Mouse (Mus musculus) forebrain, embryonic 13.5 days (tissue): Measurements from ENCODE around the gene Dennd2d. TPM values are rescaled to one million over a fixed set of nuclear protein-coding genes. Genes with fewer than 3 reads are reported as not detected.

Source experiments
- ATAC-seq: fragments of 200-750 bp; cut with Nextera tagmentation; 2 replicates; pipeline ENCODE4 v1.8.0; 2017
- H3K27ac ChIP-seq: fragments of 300-500 bp; sonication (generic); 2 replicates; pipeline ENCODE4 v1.5.1; 2015; ENCODE audit warnings: inconsistent platforms, mild to moderate bottlenecking, moderate library complexity
- H3K27me3 ChIP-seq: fragments of 300-500 bp; sonication (generic); 2 replicates; pipeline ENCODE4 v1.6.1; 2015; ENCODE audit warnings: mild to moderate bottlenecking, inconsistent platforms
- H3K36me3 ChIP-seq: fragments of 300-500 bp; sonication (generic); 2 replicates; pipeline ENCODE4 v1.6.1; 2015; ENCODE audit warnings: mild to moderate bottlenecking, inconsistent platforms; ENCODE audit not compliant: poor library complexity, severe bottlenecking
- H3K4me1 ChIP-seq: fragments of 300-500 bp; sonication (generic); 2 replicates; pipeline ENCODE4 v1.6.1; 2015; ENCODE audit warnings: inconsistent platforms
- H3K4me2 ChIP-seq: fragments of 300-500 bp; sonication (generic); 2 replicates; pipeline ENCODE4 v1.6.1; 2015; ENCODE audit warnings: inconsistent platforms, mild to moderate bottlenecking, moderate library complexity
- H3K4me3 ChIP-seq: fragments of 300-500 bp; sonication (generic); 2 replicates; pipeline ENCODE4 v1.5.1; 2015; ENCODE audit warnings: mild to moderate bottlenecking, inconsistent platforms
- H3K9ac ChIP-seq: fragments of 300-500 bp; sonication (generic); 2 replicates; pipeline ENCODE4 v1.6.1; 2015; ENCODE audit warnings: mild to moderate bottlenecking, inconsistent platforms
- H3K9me3 ChIP-seq: fragments of 300-500 bp; sonication (generic); replicated peaks from 2 replicates; pipeline ENCODE4 v1.6.1; 2016; ENCODE audit warnings: inconsistent platforms
- WGBS: fragments of 180-500 bp; shearing (Covaris S2); methylation state at CpG from one replicate; pipeline ENCODE4 v1.1.7; 2015; 5-methylcytosine and 5-hydroxymethylcytosine counted together
- polyA plus RNA-seq: library from polyadenylated mRNA; unstranded; fragments of >200 nt; fragmentation: Nextera tagmentation; extraction: Ambion mirVana; gene quantifications from 2 replicates; pipeline ENCODE4 v1.2.1, GENCODE M21; 2015

The Dennd2d gene
- polyA plus RNA-seq, 1 experiment from 2014 or later = 0.25 TPM

- H3K9me3 ChIP-seq = no peaks in the 10 kb centered on the region
- no peak overlapping the region for H3K27ac ChIP-seq
- no peak overlapping the region for H3K4me3 ChIP-seq
- H3K36me3 ChIP-seq = no peaks in the 10 kb centered on the region
- H3K4me2 ChIP-seq = no peak overlapping the region
- peaks cover 11% of the 10 kb centered on the region; the same call in 1 of the 2 replicates for H3K27me3 ChIP-seq
- no peak overlapping the region for H3K9ac ChIP-seq
- WGBS = 74% methylated on average over 4 of the region's 4 CpGs
- no peak for ATAC-seq
- H3K4me1 ChIP-seq = 0 out of 2 replicates have a peak, but pooled peaks cover 7% of the 10 kb centered on the region
Measured at GRCm38 (mm10) chr3:106483796-106484405, 1.7 kb downstream of the Dennd2d start.

- ATAC-seq = no peak
- Histone ChIP-seq H3K27ac (no peak overlapping the region), H3K36me3 (no peaks in the 10 kb centered on the region), H3K9me3 (no peaks in the 10 kb centered on the region), H3K4me2 (no peak overlapping the region), H3K27me3 (peaks cover 11% of the 10 kb centered on the region; the same call in 1 of the 2 replicates), H3K4me1 (0 out of 2 replicates have a peak, but pooled peaks cover 7% of the 10 kb centered on the region), H3K4me3 (no peak overlapping the region), H3K9ac (no peak overlapping the region)
- 86% methylated on average over 3 of the region's 3 CpGs for WGBS
Measured at GRCm38 (mm10) chr3:106484861-106485260, 2.7 kb downstream of the Dennd2d start.

- no peak overlapping the region for H3K4me2 ChIP-seq
- no peaks in the 10 kb centered on the region for H3K9me3 ChIP-seq
- H3K9ac ChIP-seq = no peak overlapping the region
- 84% methylated on average over 5 of the region's 5 CpGs for WGBS
- 0 out of 2 replicates have a peak, but pooled peaks cover 7% of the 10 kb centered on the region for H3K4me1 ChIP-seq
- no peak overlapping the region for H3K4me3 ChIP-seq
- H3K27ac ChIP-seq = no peak overlapping the region
- peaks cover 11% of the 10 kb centered on the region; the same call in 1 of the 2 replicates for H3K27me3 ChIP-seq
- ATAC-seq = no peak
- H3K36me3 ChIP-seq = no peaks in the 10 kb centered on the region
Measured at GRCm38 (mm10) chr3:106485810-106486209, 3.6 kb downstream of the Dennd2d start.

- Histone ChIP-seq H3K27ac (no peak overlapping the region), H3K4me1 (0 out of 2 replicates have a peak, but pooled peaks cover 5% of the 10 kb centered on the region), H3K36me3 (no peaks in the 10 kb centered on the region), H3K27me3 (0 out of 2 replicates have a peak, but pooled peaks cover 3% of the 10 kb centered on the region), H3K4me2 (no peak overlapping the region), H3K9ac (no peak overlapping the region), H3K9me3 (no peaks in the 10 kb centered on the region), H3K4me3 (no peak overlapping the region)
- ATAC-seq = no peak
- WGBS = 89% methylated on average over 2 of the region's 2 CpGs
Measured at GRCm38 (mm10) chr3:106487551-106487950, 5.3 kb downstream of the Dennd2d start.

GRCm38 (mm10) chr3:106490239-106490638 is 8.0 kb downstream of the Dennd2d start:
- Histone ChIP-seq H3K27me3 (no peaks in the 10 kb centered on the region), H3K36me3 (no peaks in the 10 kb centered on the region), H3K9ac (no peak overlapping the region), H3K4me3 (no peak overlapping the region), H3K9me3 (no peaks in the 10 kb centered on the region), H3K27ac (no peak overlapping the region), H3K4me2 (no peak overlapping the region), H3K4me1 (no peaks in the 10 kb centered on the region)
- no peak for ATAC-seq
- WGBS = 95% methylated on average over 4 of the region's 4 CpGs

- WGBS = 97% methylated on average over 1 of the region's 1 CpGs
- no peak overlapping the region for H3K4me3 ChIP-seq
- H3K27ac ChIP-seq = no peak overlapping the region
Measured at GRCm38 (mm10) chr3:106492723-106493122, 10.5 kb downstream of the Dennd2d start.

GRCm38 (mm10) chr3:106493202-106493601 is 11.0 kb downstream of the Dennd2d start:
- Histone ChIP-seq H3K9ac (no peak overlapping the region), H3K27me3 (no peaks in the 10 kb centered on the region), H3K27ac (no peak overlapping the region), H3K4me1 (no peaks in the 10 kb centered on the region), H3K9me3 (no peaks in the 10 kb centered on the region), H3K36me3 (no peaks in the 10 kb centered on the region), H3K4me3 (no peak overlapping the region), H3K4me2 (no peak overlapping the region)
- no peak for ATAC-seq
- WGBS = 89% methylated on average over 8 of the region's 8 CpGs

More at GRCm38 (mm10) chr3:106492723-106493122, 10.5 kb downstream of the Dennd2d start:
- H3K4me1 ChIP-seq = no peaks in the 10 kb centered on the region
- no peaks in the 10 kb centered on the region for H3K36me3 ChIP-seq
- no peaks in the 10 kb centered on the region for H3K27me3 ChIP-seq
- no peak overlapping the region for H3K4me2 ChIP-seq
- H3K9me3 ChIP-seq = no peaks in the 10 kb centered on the region
- no peak for ATAC-seq
- H3K9ac ChIP-seq = no peak overlapping the region

- 91% methylated on average over 3 of the region's 3 CpGs for WGBS
- Histone ChIP-seq H3K4me3 (no peak overlapping the region), H3K27ac (no peak overlapping the region), H3K4me1 (no peaks in the 10 kb centered on the region), H3K36me3 (0 out of 2 replicates have a peak, but pooled peaks cover 3% of the 10 kb centered on the region), H3K4me2 (no peak overlapping the region), H3K27me3 (no peaks in the 10 kb centered on the region), H3K9ac (no peak overlapping the region), H3K9me3 (no peaks in the 10 kb centered on the region)
- no peak for ATAC-seq
Measured at GRCm38 (mm10) chr3:106493882-106494281, 11.7 kb downstream of the Dennd2d start.

GRCm38 (mm10) chr3:106494417-106494950 is 12.3 kb downstream of the Dennd2d start:
- no peaks in the 10 kb centered on the region for H3K27me3 ChIP-seq
- H3K36me3 ChIP-seq = 0 out of 2 replicates have a peak, but pooled peaks cover 3% of the 10 kb centered on the region
- H3K27ac ChIP-seq = no peak overlapping the region
- ATAC-seq = no peak
- no peaks in the 10 kb centered on the region for H3K4me1 ChIP-seq
- H3K4me2 ChIP-seq = no peak overlapping the region
- no peaks in the 10 kb centered on the region for H3K9me3 ChIP-seq
- H3K9ac ChIP-seq = no peak overlapping the region
- no peak overlapping the region for H3K4me3 ChIP-seq
- 92% methylated on average over 1 of the region's 1 CpGs for WGBS

GRCm38 (mm10) chr3:106495346-106496044 is 13.3 kb downstream of the Dennd2d start:
- no peaks in the 10 kb centered on the region for H3K27me3 ChIP-seq
- no peak overlapping the region for H3K27ac ChIP-seq
- H3K4me2 ChIP-seq = no peak overlapping the region
- no peak overlapping the region for H3K4me3 ChIP-seq
- H3K9ac ChIP-seq = no peak overlapping the region
- H3K4me1 ChIP-seq = no peaks in the 10 kb centered on the region
- no peaks in the 10 kb centered on the region for H3K9me3 ChIP-seq
- 90% methylated on average over 1 of the region's 1 CpGs for whole genome bisulfite sequencing
- 0 out of 2 replicates have a peak, but pooled peaks cover 3% of the 10 kb centered on the region for H3K36me3 ChIP-seq
- ATAC-seq = no peak

- H3K4me1 ChIP-seq = no peaks in the 10 kb centered on the region
- no peaks in the 10 kb centered on the region for H3K27me3 ChIP-seq
- 75% methylated on average over 4 of the region's 4 CpGs for whole genome bisulfite sequencing
Measured at GRCm38 (mm10) chr3:106496045-106496721, 14.0 kb downstream of the Dennd2d start.

GRCm38 (mm10) chr3:106496996-106497395 is 14.8 kb downstream of the Dennd2d start:
- WGBS = 81% methylated on average over 3 of the region's 3 CpGs
- Histone ChIP-seq H3K9me3 (no peaks in the 10 kb centered on the region), H3K27me3 (no peaks in the 10 kb centered on the region), H3K36me3 (0 out of 2 replicates have a peak, but pooled peaks cover 8% of the 10 kb centered on the region), H3K4me3 (no peak overlapping the region), H3K4me2 (no peak overlapping the region), H3K27ac (no peak overlapping the region), H3K4me1 (no peaks in the 10 kb centered on the region), H3K9ac (no peak overlapping the region)
- ATAC-seq = no peak

More at GRCm38 (mm10) chr3:106496045-106496721, 14.0 kb downstream of the Dennd2d start:
- Histone ChIP-seq H3K4me3 (no peak overlapping the region), H3K4me2 (no peak overlapping the region), H3K36me3 (0 out of 2 replicates have a peak, but pooled peaks cover 3% of the 10 kb centered on the region), H3K27ac (no peak overlapping the region), H3K9ac (no peak overlapping the region), H3K9me3 (no peaks in the 10 kb centered on the region)
- peak; percentile 38; the same call in 1 of the 2 replicates for ATAC-seq
